Mouse (Mus musculus): ENCODE measurements around the gene Mdh1.

DNA sequence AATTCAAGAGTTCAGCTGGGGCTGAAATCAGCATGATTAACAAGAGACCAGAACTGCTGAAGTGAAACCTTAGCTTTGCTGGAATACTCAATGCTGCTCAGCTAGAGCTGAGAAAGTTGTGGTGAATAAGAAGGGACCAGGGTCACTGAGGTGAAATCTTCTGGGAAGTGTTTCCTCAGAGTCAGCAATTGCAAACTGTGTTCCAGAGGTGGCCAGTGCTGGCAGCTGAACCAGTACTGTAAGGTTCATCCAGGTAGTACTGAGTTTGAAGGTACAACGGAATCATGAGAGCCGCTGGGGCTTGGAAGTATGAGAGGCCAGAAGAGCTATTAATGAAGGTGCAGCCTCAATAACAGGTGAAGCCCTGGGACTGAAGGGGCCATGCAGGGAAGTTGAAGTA is 31.5 kb downstream of the Mdh1 start:
- no peak for TF ChIP-seq CTCF (IDR thresholded peaks at IDR 0.05; ENCODE audit: extremely low read depth, insufficient read depth, low read length)
- TF ChIP-seq POLR2A (IDR thresholded peaks at IDR 0.05; ENCODE audit: extremely low read depth, insufficient read depth, low read length), result no peak
